Mouse (Mus musculus): ENCODE data around the gene Vmn1r68. TPM values are rescaled to one million over a fixed set of nuclear protein-coding genes. Genes with fewer than 3 reads are reported as not detected.

Gene Vmn1r68
- not detected for total RNA-seq (2021)
- long read RNA-seq, experiment 1, result 0 reads
- long read RNA-seq, experiment 2, result 0 reads

- DNase-seq (ENCODE audit: low spot score in 2 of 2), result no peak
Measured at GRCm38 (mm10) chr7:10558385-10558784, at the start of gene Vmn1r68. Vmn1r68 (minus strand) TSS chr7:10558485.

- DNase-seq (ENCODE audit: low spot score in 2 of 2), result no peak
Measured at GRCm38 (mm10) chr7:10495578-10495977, 62.7 kb downstream of the Vmn1r68 start.

GRCm38 (mm10) chr7:10494786-10495521 lies 63.3 kb downstream of the Vmn1r68 start, which contains the start of gene Zik1:
Zik1 (minus strand) TSS chr7:10495394.
- DNase-seq (ENCODE audit: low spot score in 2 of 2), result peak; percentile 69 to 78

- peak; percentile 56 to 59 for DNase-seq (ENCODE audit: low spot score in 2 of 2)
Measured at GRCm38 (mm10) chr7:10480588-10481233, 77.6 kb downstream of the Vmn1r68 start.

- DNase-seq (ENCODE audit: low spot score in 2 of 2), result no peak
Measured at GRCm38 (mm10) chr7:10479813-10480212, 78.5 kb downstream of the Vmn1r68 start.

- DNase-seq (ENCODE audit: low spot score in 2 of 2), result peak; percentile 9 to 20
Measured at GRCm38 (mm10) chr7:10458166-10458565, 100.1 kb downstream of the Vmn1r68 start.

Other genes starting within 250 kb of the Vmn1r68 start
- not detected for gene Vmn1r67, start 115.2 kb downstream of the Vmn1r68 start, total RNA-seq (2021)
- 10 to 100 TPM; 17.4 to 19.0 TPM for gene Zik1, start 63.1 kb downstream of the Vmn1r68 start, total RNA-seq (2021)
- gene Vmn1r69, start 55.2 kb upstream of the Vmn1r68 start, total RNA-seq (2021), result not detected
- gene Vmn1r70, start 73.0 kb upstream of the Vmn1r68 start, total RNA-seq (2021), result not detected
- gene Nlrp4b, start 129.3 kb upstream of the Vmn1r68 start, total RNA-seq (2021), result not detected
- gene Vmn1r71, start 195.9 kb upstream of the Vmn1r68 start, total RNA-seq (2021), result not detected